In the genomic region with DNA sequence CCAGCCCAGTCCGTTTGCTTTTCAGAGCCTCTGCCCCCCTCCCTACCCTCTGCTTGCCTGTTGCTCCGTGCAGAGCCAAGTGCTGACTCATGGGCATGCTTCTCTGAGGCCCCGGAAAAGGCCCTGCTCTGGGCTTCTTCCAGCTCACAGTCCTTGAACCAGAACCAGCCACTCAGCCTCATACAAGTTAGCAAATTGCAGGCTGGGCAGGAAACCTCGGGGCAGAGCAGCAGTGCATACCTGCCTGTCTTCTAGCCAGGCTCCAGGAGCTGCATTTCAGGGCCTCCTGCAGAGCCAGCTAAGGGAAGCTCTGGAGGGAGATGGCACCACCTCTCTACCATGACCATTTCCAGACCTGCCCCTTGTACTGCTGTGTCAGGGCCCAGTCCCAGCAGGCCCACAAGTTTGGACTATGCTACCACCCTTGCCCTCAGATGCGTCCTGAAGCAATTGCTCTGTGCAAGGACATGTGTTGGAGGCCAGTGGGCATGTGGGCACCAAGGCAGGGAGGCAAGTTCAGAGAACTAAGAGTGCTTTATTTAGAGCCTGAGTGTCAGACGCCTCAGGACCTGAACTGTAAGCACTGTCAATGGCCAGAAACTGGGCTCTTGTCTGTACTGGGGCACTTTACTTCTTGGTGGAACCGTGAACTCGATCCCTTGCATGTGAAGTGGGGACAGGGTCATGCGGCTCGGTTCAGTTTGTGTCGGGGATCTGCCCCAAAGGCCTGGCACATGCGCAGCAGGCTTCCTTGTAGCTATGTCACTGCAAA, we compare ENCODE assay signal across 9 mouse cellular contexts. TPM values are rescaled to one million over a fixed set of nuclear protein-coding genes. Genes with fewer than 3 reads are reported as not detected.
DNase-seq lines count a peak whose midpoint lies in the region; ATAC-seq and TF ChIP-seq lines count a peak whose summit lies in the region.
"Had no signal": no experiment of that assay in that cellular context is flagged by ENCODE, and none has a peak within 500 bp of the region (broad histone marks: within the 10 kb centered on the region; RNA-seq: fewer than 3 reads in every experiment).

No protein-coding gene starts in this region.

- no peak overlapping the region for H3K4me2 ChIP-seq in heart, embryonic 13.5 days
- H3K4me2 ChIP-seq in hindbrain, embryonic 11.5 days (replicated peaks; ENCODE audit: low read depth, low read length): no peak overlapping the region
- H3K4me2 ChIP-seq in midbrain, postnatal 0 days (ENCODE audit: low read depth, low read length, poor library complexity, severe bottlenecking): no peak overlapping the region
- H3K4me2 ChIP-seq: embryonic facial prominence, embryonic 12.5 days had no signal

- H3K27ac ChIP-seq in heart, embryonic 13.5 days (replicated peaks): peak overlapping the region; percentile 55
- H3K27ac ChIP-seq in layer of hippocampus, adult 2 months: peak overlapping the region; percentile 68
- no peak overlapping the region for H3K27ac ChIP-seq in hindbrain, embryonic 11.5 days (ENCODE audit: low read depth, low read length)
- H3K27ac ChIP-seq in midbrain, postnatal 0 days (ENCODE audit: low read depth, low read length): no peak overlapping the region
- H3K27ac ChIP-seq: embryonic facial prominence, embryonic 12.5 days had no signal

- DNase-seq in right cerebral cortex, adult 2 months (ENCODE audit: low spot score in 2 of 2): peak; percentile 49 to 60
- DNase-seq in right cerebral cortex, postnatal 36 days (ENCODE audit: low spot score in 2 of 2): no peak
- DNase-seq in brain, adult 2 months (ENCODE audit: low read depth, low spot score): peak; percentile 96
- peak in 1 of 2 experiments; percentile 52 for DNase-seq in layer of hippocampus, adult 2 months (ENCODE audit: low spot score in 2 of 2)
- peak; percentile 58 for DNase-seq in ovary, postnatal 14 days (ENCODE audit: low spot score)
- DNase-seq in hindbrain, embryonic 11.5 days (ENCODE audit: low spot score): no peak
- no peak for DNase-seq in midbrain, postnatal 0 days (ENCODE audit: low spot score)

- H3K4me3 ChIP-seq in heart, embryonic 13.5 days: no peak overlapping the region
- no peak overlapping the region for H3K4me3 ChIP-seq in layer of hippocampus, adult 2 months
- H3K4me3 ChIP-seq in hindbrain, embryonic 11.5 days (ENCODE audit: low read depth, low read length): no peak overlapping the region
- H3K4me3 ChIP-seq in midbrain, postnatal 0 days (ENCODE audit: low read depth, low read length): no peak overlapping the region
- H3K4me3 ChIP-seq: embryonic facial prominence, embryonic 12.5 days had no signal

- WGBS in heart, embryonic 13.5 days: 65% methylated on average over 12 of the region's 12 CpGs
- 85% methylated on average over 12 of the region's 12 CpGs for WGBS in hindbrain, embryonic 11.5 days
- WGBS in midbrain, postnatal 0 days: 79% methylated on average over 12 of the region's 12 CpGs

- ATAC-seq in heart, embryonic 13.5 days (ENCODE audit: extremely low read depth, insufficient number of reproducible peaks, low FRiP score, low TSS enrichment): no peak
- ATAC-seq in hindbrain, embryonic 11.5 days (ENCODE audit: low FRiP score): no peak
- no peak for ATAC-seq in midbrain, postnatal 0 days (ENCODE audit: low FRiP score)

- H3K9me3 ChIP-seq in heart, embryonic 13.5 days: no peaks in the 10 kb centered on the region
- no peaks in the 10 kb centered on the region for H3K9me3 ChIP-seq in hindbrain, embryonic 11.5 days (ENCODE audit: control insufficient read depth, low read length)
- no peaks in the 10 kb centered on the region for H3K9me3 ChIP-seq in midbrain, postnatal 0 days (ENCODE audit: low read length)
- H3K9me3 ChIP-seq: embryonic facial prominence, embryonic 12.5 days had no signal

- H3K4me1 ChIP-seq in heart, embryonic 13.5 days: peaks cover 37% of the 10 kb centered on the region
- no peaks in the 10 kb centered on the region for H3K4me1 ChIP-seq in hindbrain, embryonic 11.5 days (replicated peaks; ENCODE audit: control insufficient read depth, insufficient read depth, low read length)
- no peaks in the 10 kb centered on the region for H3K4me1 ChIP-seq in midbrain, postnatal 0 days (ENCODE audit: insufficient read depth, low read length)
- H3K4me1 ChIP-seq: embryonic facial prominence, embryonic 12.5 days had no signal

- peaks cover 39% of the 10 kb centered on the region for H3K36me3 ChIP-seq in heart, embryonic 13.5 days
- no peaks in the 10 kb centered on the region for H3K36me3 ChIP-seq in hindbrain, embryonic 11.5 days (ENCODE audit: control insufficient read depth, insufficient read depth, low read length)
- peaks cover 14% of the 10 kb centered on the region for H3K36me3 ChIP-seq in midbrain, postnatal 0 days (ENCODE audit: insufficient read depth, low read length)

- peak overlapping the region; percentile 24; the same call in 1 of the 2 replicates for H3K9ac ChIP-seq in heart, embryonic 13.5 days
- H3K9ac ChIP-seq in hindbrain, embryonic 11.5 days (ENCODE audit: low read depth, low read length): no peak overlapping the region
- no peak overlapping the region for H3K9ac ChIP-seq in midbrain, postnatal 0 days (replicated peaks; ENCODE audit: low read length, poor library complexity, severe bottlenecking)
- H3K9ac ChIP-seq: embryonic facial prominence, embryonic 12.5 days had no signal

- no peaks in the 10 kb centered on the region for H3K27me3 ChIP-seq in heart, embryonic 13.5 days (replicated peaks)
- H3K27me3 ChIP-seq in hindbrain, embryonic 11.5 days (ENCODE audit: control insufficient read depth, insufficient read depth, low read length): no peaks in the 10 kb centered on the region
- no peaks in the 10 kb centered on the region for H3K27me3 ChIP-seq in midbrain, postnatal 0 days (ENCODE audit: insufficient read depth, low read length)
- H3K27me3 ChIP-seq: embryonic facial prominence, embryonic 12.5 days had no signal

- TF ChIP-seq CTCF in layer of hippocampus, adult 2 months (conservative IDR thresholded peaks at IDR 0.05): no peak
- no peak for TF ChIP-seq CTCF in midbrain, postnatal 0 days (IDR thresholded peaks at IDR 0.05)

RNA-seq across cellular contexts. Expression of gene Ldhd, which starts 5.9 kb away (rescaled TPM):
- polyA plus RNA-seq in heart, embryonic 13.5 days (2015; fragmentation: Nextera tagmentation; extraction: Ambion mirVana): 0.44 and 0.65 TPM in 2 replicates
- total RNA-seq in layer of hippocampus, adult 2 months (2021): 1 to 10 TPM; 6.8 to 7.8 TPM
- polyA plus RNA-seq in hindbrain, embryonic 11.5 days (2014; fragmentation: Nextera tagmentation; extraction: Ambion mirVana): 0.08 and 0.25 TPM in 2 replicates
- total RNA-seq in midbrain, postnatal 0 days (2014; rRNA removed): 1.5 and 3.3 TPM in 2 replicates
- polyA plus RNA-seq in midbrain, postnatal 0 days (2015; fragmentation: Nextera tagmentation; extraction: Ambion mirVana): 2.0 and 2.8 TPM in 2 replicates

RNA-seq across cellular contexts. Expression of gene Zfp1, which starts 18.9 kb away (rescaled TPM):
- 12.9 and 13.8 TPM in 2 replicates for polyA plus RNA-seq in heart, embryonic 13.5 days (2015; fragmentation: Nextera tagmentation; extraction: Ambion mirVana)
- 10 to 100 TPM; 24.0 to 25.1 TPM for total RNA-seq in layer of hippocampus, adult 2 months (2021)
- polyA plus RNA-seq in hindbrain, embryonic 11.5 days (2014; fragmentation: Nextera tagmentation; extraction: Ambion mirVana): 24.5 and 25.1 TPM in 2 replicates
- 18.1 and 22.2 TPM in 2 replicates for total RNA-seq in midbrain, postnatal 0 days (2014; rRNA removed)
- 22.7 and 23.3 TPM in 2 replicates for polyA plus RNA-seq in midbrain, postnatal 0 days (2015; fragmentation: Nextera tagmentation; extraction: Ambion mirVana)

Comparison
In these comparisons a context has a peak if more than half of its experiments do, and no peak if none do; other contexts are left out.
1. DNase-seq: peak in right cerebral cortex, adult 2 months (2 of 2), brain, adult 2 months (single experiment) and ovary, postnatal 14 days (single experiment); none in right cerebral cortex, postnatal 36 days (0 of 2), hindbrain, embryonic 11.5 days (single experiment) and midbrain, postnatal 0 days (single experiment).
2. H3K27ac ChIP-seq: peak in heart, embryonic 13.5 days (single experiment) and layer of hippocampus, adult 2 months (single experiment); none in hindbrain, embryonic 11.5 days (single experiment) and midbrain, postnatal 0 days (single experiment).